Mouse (Mus musculus) left cerebral cortex, postnatal 25 days (tissue): ENCODE results near the gene Trpm4. TPM values are rescaled to one million over a fixed set of nuclear protein-coding genes. Genes with fewer than 3 reads are reported as not detected.

ENCODE experiments used
- DNase-seq, 2 experiments: peaks; one replicate each; pipeline ENCODE4 v3.0.0; 2022; ENCODE audit warnings: low spot score in 2 of 2, mixed read lengths in 1 of 2
- intact Hi-C: fragments of 180-260 bp; cut with DNase I; formaldehyde crosslinking; loops from one replicate; pipeline ENCODE4 v1.15.1; 2025
- total RNA-seq, 2 experiments: library from RNA; stranded (reverse); gene quantifications; 2 replicates each; pipeline ENCODE4 v1.2.3; 2021

Gene Trpm4
- total RNA-seq, 2 experiments from 2014 or later, result 13.2 to 24.9 TPM

DNA sequence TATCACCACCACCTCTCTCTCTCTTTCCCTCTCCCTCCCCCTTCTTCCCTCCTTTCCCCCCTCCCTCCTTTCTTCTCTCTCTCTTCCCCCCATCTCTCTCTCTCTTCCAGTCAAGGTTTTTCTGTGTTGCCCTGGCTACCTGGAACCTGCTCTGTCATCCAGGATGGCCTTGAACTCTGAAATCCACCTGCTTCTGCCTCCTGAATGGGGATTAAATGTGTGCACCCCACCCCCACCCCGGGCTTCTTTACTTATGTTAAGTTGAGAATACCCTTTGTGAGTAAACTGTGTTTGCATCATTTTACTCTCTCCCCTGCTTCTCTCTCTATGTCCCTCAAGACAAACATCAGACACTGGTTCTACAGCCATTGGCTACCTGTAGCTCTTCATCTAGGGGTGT is 68.1 kb downstream of the Trpm4 start:
- DNase-seq, result no peak
- intact Hi-C loops, result no loop called here

DNA sequence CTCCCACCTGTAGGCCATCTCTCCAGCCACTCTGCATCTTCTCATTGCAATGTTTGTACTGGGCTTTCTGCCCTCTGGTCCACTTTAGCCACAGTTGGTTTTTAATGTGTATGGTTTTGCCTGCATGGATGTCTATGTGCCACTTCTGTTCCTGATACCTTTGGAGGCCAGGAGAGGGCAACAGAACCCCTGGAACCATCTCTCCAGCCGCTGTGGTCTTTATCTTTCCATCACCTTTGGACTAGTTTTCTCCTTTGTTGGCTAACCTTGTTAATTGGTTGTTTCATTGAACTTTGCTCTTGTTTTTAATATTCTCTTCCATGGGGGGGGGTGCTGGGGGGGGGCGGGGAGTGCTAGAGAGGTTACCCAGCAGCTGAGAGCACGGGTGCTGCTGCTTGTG is 69.2 kb downstream of the Trpm4 start:
- DNase-seq, result no peak
- intact Hi-C loops, result no loop called here

DNA sequence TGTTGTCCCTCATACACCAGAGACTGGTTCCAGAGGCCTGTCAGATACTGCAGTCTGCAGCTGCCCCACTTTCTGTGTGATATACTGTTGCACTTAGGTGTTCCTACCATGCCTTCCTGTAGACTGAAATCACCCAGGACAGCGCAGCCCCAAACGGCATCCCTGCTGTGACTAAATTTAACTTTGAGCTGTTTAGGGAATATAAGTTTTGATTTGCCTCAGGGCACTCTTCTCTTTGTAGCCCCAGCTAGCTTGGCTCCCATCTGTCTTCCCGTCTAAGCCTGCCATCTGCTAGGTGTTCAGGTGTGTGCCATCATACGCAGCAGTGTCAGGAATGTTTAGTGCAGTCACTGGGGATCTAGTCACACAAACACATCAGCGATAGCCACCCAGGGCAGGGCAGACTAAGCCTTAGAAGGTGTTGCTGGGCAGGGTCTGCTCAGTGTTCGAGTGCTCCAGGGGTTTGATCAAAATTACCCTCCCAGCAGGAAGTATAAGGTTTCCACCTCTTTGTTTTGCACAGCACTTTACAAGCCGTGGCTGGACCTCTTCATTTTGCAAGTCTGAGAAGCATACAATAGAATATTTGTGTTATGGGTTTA is 70.5 kb downstream of the Trpm4 start:
- intact Hi-C loops, result no loop called here
- DNase-seq, result peak; percentile 24 to 44

DNA sequence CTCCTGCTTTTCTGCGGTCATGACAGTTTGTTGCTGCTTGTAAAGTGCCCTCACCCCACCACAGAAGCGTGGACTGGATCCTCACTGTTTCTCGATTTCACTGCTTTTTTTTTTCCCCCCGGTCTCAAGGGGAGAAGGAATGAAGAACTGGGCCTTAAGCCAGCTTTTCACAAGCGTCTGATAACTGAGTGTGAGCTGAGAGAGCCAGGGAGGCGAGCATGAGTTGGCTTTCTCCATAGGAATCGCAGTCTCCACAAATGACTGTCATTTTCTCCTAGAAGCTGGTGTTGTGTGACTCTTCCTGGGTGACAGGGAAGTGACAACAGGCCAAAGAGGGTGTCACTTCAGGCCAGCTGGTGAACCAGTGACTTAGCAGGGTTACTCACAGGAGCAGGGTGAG is 71.3 kb downstream of the Trpm4 start:
- intact Hi-C loops, result no loop called here
- DNase-seq, result no peak

DNA sequence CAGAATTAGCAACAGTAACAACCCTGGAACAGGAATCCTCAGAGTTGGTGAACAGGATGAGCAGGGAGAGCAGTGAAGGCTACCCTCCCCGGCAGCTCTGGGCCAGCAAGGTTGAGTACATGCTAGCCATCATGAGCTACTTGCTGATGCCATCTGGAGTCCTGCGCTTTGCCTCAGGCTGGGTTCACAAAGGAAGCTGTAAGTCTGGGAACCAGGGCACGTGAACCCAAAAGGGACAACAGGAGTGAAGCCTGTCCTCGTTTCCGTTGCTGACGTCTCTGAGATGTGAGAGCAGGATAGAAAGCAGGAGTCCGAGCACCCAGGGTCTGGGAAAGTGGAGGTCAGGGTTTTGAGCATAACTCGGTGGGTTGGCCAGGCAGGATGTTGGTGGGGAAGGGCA is 74.3 kb downstream of the Trpm4 start:
- no peak for DNase-seq

DNA sequence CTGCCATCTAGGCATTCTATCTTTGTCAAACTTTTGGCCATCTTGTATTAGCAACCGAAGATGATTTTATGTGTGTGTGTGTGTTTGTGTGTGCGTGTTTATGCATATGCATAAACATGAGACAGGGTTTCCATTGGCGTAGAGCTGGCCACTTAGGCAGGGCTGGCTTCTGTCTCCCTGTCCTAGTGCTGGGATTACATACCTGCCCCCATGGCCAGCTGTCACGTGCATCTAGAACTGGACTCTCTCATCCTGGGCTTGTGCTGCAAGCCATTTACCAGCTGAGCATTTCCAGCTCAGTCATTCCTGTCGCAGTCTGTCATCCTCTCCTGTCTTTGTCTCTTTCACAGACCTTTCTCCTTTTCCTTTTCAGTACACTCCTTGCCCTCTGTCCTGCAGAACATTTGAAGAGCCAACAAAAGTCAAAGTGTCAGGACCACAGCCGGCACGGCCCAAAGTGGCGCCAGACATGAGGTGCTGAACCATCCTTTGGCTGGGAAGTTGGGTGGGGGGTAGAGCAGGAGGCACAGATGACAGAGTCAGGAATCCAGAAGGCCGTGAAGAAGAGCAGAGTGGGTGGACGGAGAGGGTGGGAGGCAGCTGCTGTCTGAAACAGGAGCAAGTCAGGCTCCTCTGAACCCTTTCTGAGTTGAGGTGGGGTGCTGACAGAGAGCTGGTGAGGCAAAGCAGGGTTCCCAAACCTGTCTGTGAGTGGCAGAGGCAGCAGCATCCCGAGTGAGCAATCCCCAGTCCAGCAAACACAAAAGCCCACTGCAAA is 76.3 kb downstream of the Trpm4 start:
- intact Hi-C loops, result loop anchor here (2.0 kb wide), 1 partner anchor 22 kb away; no protein-coding TSS in a partner anchor
- peak in 1 of 2 experiments; percentile 80 for DNase-seq

More for the DNA sequence above, 74.3 kb downstream of the Trpm4 start:
- intact Hi-C loops, result no loop called here

DNA sequence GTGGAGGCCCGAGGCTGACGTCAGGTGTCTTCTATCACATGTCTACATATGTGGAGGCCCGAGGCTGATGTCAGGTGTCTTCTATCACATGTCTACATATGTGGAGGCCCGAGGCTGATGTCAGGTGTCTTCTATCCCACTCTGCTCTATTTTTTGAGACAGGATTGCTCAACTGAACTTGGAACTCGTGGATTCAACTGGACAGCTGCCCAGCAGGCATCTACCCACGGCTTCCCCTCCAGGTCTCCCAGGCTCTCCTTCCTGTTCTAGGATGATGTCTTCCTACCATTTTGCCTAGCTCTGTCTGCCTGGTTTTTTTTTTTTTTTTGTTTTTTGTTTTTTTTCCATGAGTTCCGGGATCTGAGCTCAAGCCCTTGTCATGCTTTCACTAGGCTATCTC is 77.8 kb downstream of the Trpm4 start:
- peak in 1 of 2 experiments; percentile 45 for DNase-seq
- intact Hi-C loops, result loop anchor here (2.0 kb wide), 1 partner anchor 21 kb away; no protein-coding TSS in a partner anchor

DNA sequence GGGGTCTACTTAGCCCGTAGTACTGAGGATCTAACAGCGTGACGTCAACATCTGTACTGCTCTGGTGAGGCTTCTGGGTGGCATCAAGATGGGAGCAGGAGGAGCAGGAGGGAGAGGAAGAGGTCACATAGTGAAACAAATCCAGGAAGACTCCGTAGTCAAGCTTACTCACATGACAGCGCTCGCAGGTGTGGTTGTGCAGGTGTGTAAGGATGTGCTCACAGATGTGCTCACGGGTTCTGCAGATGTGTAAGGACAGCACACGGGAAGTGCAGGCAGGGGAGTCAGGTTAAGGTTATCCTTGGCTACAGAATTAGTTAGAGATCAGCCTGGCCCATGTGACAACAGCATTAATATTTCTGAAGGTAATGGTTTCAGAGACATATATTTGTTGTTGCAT is 79.8 kb downstream of the Trpm4 start:
- intact Hi-C loops, result no loop called here
- no peak for DNase-seq

Other genes with a start within 250 kb of the Trpm4 start
- gene Rcn3, start 241.6 kb downstream of the Trpm4 start, total RNA-seq, result 1 to 10 TPM; 5.3 to 6.0 TPM
- gene Fcgrt, start 229.9 kb downstream of the Trpm4 start, total RNA-seq, result 10 to 100 TPM; 22.7 to 24.1 TPM
- 100 to 1,000 TPM; 410 to 413 TPM for gene Rps11, start 209.3 kb downstream of the Trpm4 start, total RNA-seq
- 100 to 1,000 TPM; 630 to 639 TPM for gene Rpl13a, start 205.0 kb downstream of the Trpm4 start, total RNA-seq
- not detected for gene Gm45713, start 197.5 kb downstream of the Trpm4 start, total RNA-seq
- gene Flt3l, start 197.3 kb downstream of the Trpm4 start, total RNA-seq, result 1 to 10 TPM; 3.3 to 5.4 TPM
- gene Pih1d1, start 179.5 kb downstream of the Trpm4 start, total RNA-seq, result 10 to 100 TPM; 45.8 to 49.3 TPM
- gene Aldh16a1, start 179.2 kb downstream of the Trpm4 start, total RNA-seq, result 10 to 100 TPM; 13.6 to 14.1 TPM
- 1,000 to 10,000 TPM; 1,365 to 1,520 TPM for gene Slc17a7, start 169.8 kb downstream of the Trpm4 start, total RNA-seq
- under 1 TPM in 1 of 2 experiments, not detected in 1; 0.18 TPM for gene Gfy, start 154.2 kb downstream of the Trpm4 start, total RNA-seq
- gene Pth2, start 152.8 kb downstream of the Trpm4 start, total RNA-seq, result not detected
- gene Ccdc155, start 128.9 kb downstream of the Trpm4 start, total RNA-seq, result 1 to 10 TPM; 5.2 to 5.3 TPM
- 10 to 100 TPM; 25.1 to 29.2 TPM for gene Dkkl1, start 121.6 kb downstream of the Trpm4 start, total RNA-seq
- gene Tead2, start 118.0 kb downstream of the Trpm4 start, total RNA-seq, result 1 to 10 TPM; 2.8 to 5.5 TPM
- 1 to 10 TPM; 2.5 to 4.4 TPM for gene Cd37, start 94.7 kb downstream of the Trpm4 start, total RNA-seq
- 1 to 10 TPM; 1.6 to 1.9 TPM for gene Slc6a16, start 92.7 kb downstream of the Trpm4 start, total RNA-seq
- under 1 TPM in 1 of 2 experiments, not detected in 1; 0.23 TPM for gene Slc6a21, start 56.3 kb downstream of the Trpm4 start, total RNA-seq
- gene Hrc, start 1.5 kb upstream of the Trpm4 start, total RNA-seq, result under 1 TPM; 0.23 to 0.94 TPM
- 100 to 1,000 TPM; 151 to 152 TPM for gene Ppfia3, start 33.2 kb upstream of the Trpm4 start, total RNA-seq
- 100 to 1,000 TPM; 170 to 176 TPM for gene Lin7b, start 36.8 kb upstream of the Trpm4 start, total RNA-seq
- gene Snrnp70, start 62.0 kb upstream of the Trpm4 start, total RNA-seq, result 100 to 1,000 TPM; 341 to 386 TPM
- not detected for gene Kcna7, start 71.9 kb upstream of the Trpm4 start, total RNA-seq
- gene Ntf5, start 79.9 kb upstream of the Trpm4 start, total RNA-seq, result under 1 TPM in 1 of 2 experiments, not detected in 1; 0.16 TPM
- not detected for gene Lhb, start 87.0 kb upstream of the Trpm4 start, total RNA-seq
- 10 to 100 TPM; 15.7 to 16.5 TPM for gene Gys1, start 101.1 kb upstream of the Trpm4 start, total RNA-seq
- gene Ruvbl2, start 104.3 kb upstream of the Trpm4 start, total RNA-seq, result 10 to 100 TPM; 30.4 to 33.0 TPM
- 100 to 1,000 TPM; 207 to 225 TPM for gene Ftl1, start 126.1 kb upstream of the Trpm4 start, total RNA-seq
- 10 to 100 TPM; 67.0 to 69.8 TPM for gene Bax, start 133.1 kb upstream of the Trpm4 start, total RNA-seq
- gene Tulp2, start 148.1 kb upstream of the Trpm4 start, total RNA-seq, result not detected
- under 1 TPM in 1 of 2 experiments, not detected in 1; 0.73 TPM for gene Gm45808, start 153.0 kb upstream of the Trpm4 start, total RNA-seq
- 1 to 10 TPM; 2.7 to 4.0 TPM for gene Dhdh, start 155.0 kb upstream of the Trpm4 start, total RNA-seq
- gene Nucb1, start 176.6 kb upstream of the Trpm4 start, total RNA-seq, result 100 to 1,000 TPM; 103 to 105 TPM
- gene Ppp1r15a, start 192.5 kb upstream of the Trpm4 start, total RNA-seq, result 10 to 100 TPM; 22.0 to 22.2 TPM
- 1 to 10 TPM; 1.2 to 2.7 TPM for gene Plekha4, start 192.6 kb upstream of the Trpm4 start, total RNA-seq
- gene Hsd17b14, start 221.1 kb upstream of the Trpm4 start, total RNA-seq, result under 1 TPM in 1 of 2 experiments, not detected in 1; 0.25 TPM
- gene Bcat2, start 236.4 kb upstream of the Trpm4 start, total RNA-seq, result 10 to 100 TPM; 23.0 to 23.6 TPM